Mouse (Mus musculus): ENCODE measurements at regions not wholly inside any gene's neighbourhood (a gene's known extent, or its start where the extent isn't known, plus 50 kb on each side); places are given as distances from the start of the nearest gene placed in this dataset.
"Not testable (repeated sequence)": the region's sequence is repeated elsewhere in the genome, so short reads cannot be mapped to it uniquely, and the experiment has no call there.

DNA sequence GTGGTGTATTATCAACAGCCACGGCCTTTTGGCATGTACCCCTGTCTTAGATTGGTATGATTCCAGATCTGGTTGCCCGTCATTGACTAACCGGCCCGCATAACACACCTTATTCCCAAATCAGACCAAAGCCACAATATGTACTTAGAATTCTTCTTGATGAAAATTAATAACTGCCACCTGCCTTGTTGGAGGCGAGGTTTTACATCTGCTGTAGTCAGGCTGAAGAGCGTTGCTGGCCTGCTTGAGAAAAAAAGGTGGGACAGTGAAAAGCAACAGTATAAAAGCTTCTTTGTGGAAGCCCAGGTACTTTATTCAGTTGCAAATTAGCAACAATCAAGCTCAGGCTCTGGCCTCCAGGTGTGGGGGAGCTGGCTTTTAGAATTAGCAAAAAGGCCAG, 223.6 kb upstream of the Car8 start:
- H3K4me2 ChIP-seq (ENCODE audit: low read length); H3K27me3 ChIP-seq (ENCODE audit: control insufficient read depth, insufficient read depth, low read depth, low read length); H3K9ac ChIP-seq (ENCODE audit: low read depth, low read length); H3K4me1 ChIP-seq (ENCODE audit: control insufficient read depth, insufficient read depth, low read length); H3K36me3 ChIP-seq (ENCODE audit: control insufficient read depth, insufficient read depth, low read length); ATAC-seq; H3K4me3 ChIP-seq (ENCODE audit: low read depth, low read length); H3K9me3 ChIP-seq (replicated peaks; ENCODE audit: control insufficient read depth, low read length, poor library complexity, severe bottlenecking); H3K27ac ChIP-seq (ENCODE audit: low read length): not testable (repeated sequence)
- 96% methylated on average over 6 of the region's 6 CpGs for WGBS

DNA sequence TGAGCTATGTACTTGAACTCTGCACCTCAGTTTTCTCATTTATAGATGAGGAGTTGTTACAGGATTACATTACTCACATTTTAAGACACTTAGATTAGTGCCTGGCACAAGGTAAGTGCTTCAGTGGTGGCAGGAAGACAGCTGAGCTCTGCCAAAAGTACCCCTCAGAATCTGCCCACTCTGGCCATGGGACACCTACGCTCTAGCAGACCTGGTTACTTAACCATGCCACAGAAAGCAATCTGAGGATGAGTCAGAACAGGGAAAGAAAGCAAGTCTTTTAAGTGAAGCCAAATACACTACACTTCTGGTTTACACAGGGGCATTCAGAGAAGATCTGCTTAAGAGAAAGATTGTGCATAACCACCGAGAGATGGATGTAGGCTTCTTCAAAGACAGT, 215.5 kb upstream of the Car8 start:
- H3K9me3 ChIP-seq (replicated peaks; ENCODE audit: control insufficient read depth, low read length, poor library complexity, severe bottlenecking): no peaks in the 10 kb centered on the region
- no peaks in the 10 kb centered on the region for H3K36me3 ChIP-seq (ENCODE audit: control insufficient read depth, insufficient read depth, low read length)
- no peaks in the 10 kb centered on the region for H3K27me3 ChIP-seq (ENCODE audit: control insufficient read depth, insufficient read depth, low read depth, low read length)
- no peak overlapping the region for H3K4me2 ChIP-seq (ENCODE audit: low read length)
- no peak overlapping the region for H3K9ac ChIP-seq (ENCODE audit: low read depth, low read length)
- WGBS: 86% methylated on average over 2 of the region's 2 CpGs
- no peak overlapping the region for H3K27ac ChIP-seq (ENCODE audit: low read length)
- ATAC-seq: no peak
- H3K4me1 ChIP-seq (ENCODE audit: control insufficient read depth, insufficient read depth, low read length): no peaks in the 10 kb centered on the region
- H3K4me3 ChIP-seq (ENCODE audit: low read depth, low read length): no peak overlapping the region

DNA sequence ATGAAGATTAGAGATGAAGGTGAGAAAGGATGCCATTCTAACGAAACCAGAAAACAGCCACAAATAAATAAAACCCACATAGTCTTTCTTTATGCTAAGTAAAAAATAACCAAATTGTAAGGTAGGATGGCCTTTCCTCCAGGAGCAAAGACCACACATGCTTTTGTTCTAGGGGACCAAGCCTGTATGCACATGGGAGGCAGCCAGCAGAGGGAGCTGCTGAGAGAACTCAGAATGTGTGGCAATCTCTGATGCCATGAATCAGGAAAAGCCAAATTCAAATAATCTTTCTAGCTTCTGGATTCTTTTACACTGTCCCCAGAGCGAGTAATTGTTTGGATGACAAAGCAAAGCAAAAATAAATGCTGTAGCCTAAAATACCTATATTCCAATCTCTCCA, 193.6 kb upstream of the Car8 start:
- no peaks in the 10 kb centered on the region for H3K27me3 ChIP-seq (ENCODE audit: control insufficient read depth, insufficient read depth, low read depth, low read length)
- 59% methylated on average over 2 of the region's 2 CpGs for WGBS
- no peak for ATAC-seq

DNA sequence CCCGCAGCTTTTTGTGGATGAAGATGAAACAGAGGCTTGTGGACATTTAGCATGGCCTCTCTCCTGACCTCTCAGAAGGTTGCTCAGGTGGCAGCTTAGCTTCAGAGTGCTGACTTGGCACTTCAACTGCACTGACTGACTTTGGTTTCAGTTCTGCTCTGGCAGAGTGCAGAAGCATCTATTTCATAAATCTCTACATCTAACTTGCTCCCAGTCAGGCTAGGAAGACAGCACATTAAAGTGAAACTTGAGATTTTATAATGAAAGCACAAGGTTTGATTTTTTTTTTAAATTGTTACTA, 192.1 kb upstream of the Car8 start:
- H3K9me3 ChIP-seq (replicated peaks; ENCODE audit: control insufficient read depth, low read length, poor library complexity, severe bottlenecking): no peaks in the 10 kb centered on the region
- 14% methylated on average over 1 of the region's 1 CpGs for WGBS
- no peak overlapping the region for H3K4me2 ChIP-seq (ENCODE audit: low read length)
- H3K27me3 ChIP-seq (ENCODE audit: control insufficient read depth, insufficient read depth, low read depth, low read length): no peaks in the 10 kb centered on the region
- no peak for ATAC-seq
- no peak overlapping the region for H3K4me3 ChIP-seq (ENCODE audit: low read depth, low read length)
- H3K36me3 ChIP-seq (ENCODE audit: control insufficient read depth, insufficient read depth, low read length): no peaks in the 10 kb centered on the region
- H3K27ac ChIP-seq (ENCODE audit: low read length): no peak overlapping the region
- no peaks in the 10 kb centered on the region for H3K4me1 ChIP-seq (ENCODE audit: control insufficient read depth, insufficient read depth, low read length)
- no peak overlapping the region for H3K9ac ChIP-seq (ENCODE audit: low read depth, low read length)

More for the DNA sequence above, 193.6 kb upstream of the Car8 start:
- Histone ChIP-seq H3K4me3 (ENCODE audit: low read depth, low read length) (no peak overlapping the region), H3K4me1 (ENCODE audit: control insufficient read depth, insufficient read depth, low read length) (no peaks in the 10 kb centered on the region), H3K4me2 (ENCODE audit: low read length) (no peak overlapping the region), H3K27ac (ENCODE audit: low read length) (no peak overlapping the region), H3K9me3 (replicated peaks; ENCODE audit: control insufficient read depth, low read length, poor library complexity, severe bottlenecking) (no peaks in the 10 kb centered on the region), H3K36me3 (ENCODE audit: control insufficient read depth, insufficient read depth, low read length) (no peaks in the 10 kb centered on the region), H3K9ac (ENCODE audit: low read depth, low read length) (no peak overlapping the region)

DNA sequence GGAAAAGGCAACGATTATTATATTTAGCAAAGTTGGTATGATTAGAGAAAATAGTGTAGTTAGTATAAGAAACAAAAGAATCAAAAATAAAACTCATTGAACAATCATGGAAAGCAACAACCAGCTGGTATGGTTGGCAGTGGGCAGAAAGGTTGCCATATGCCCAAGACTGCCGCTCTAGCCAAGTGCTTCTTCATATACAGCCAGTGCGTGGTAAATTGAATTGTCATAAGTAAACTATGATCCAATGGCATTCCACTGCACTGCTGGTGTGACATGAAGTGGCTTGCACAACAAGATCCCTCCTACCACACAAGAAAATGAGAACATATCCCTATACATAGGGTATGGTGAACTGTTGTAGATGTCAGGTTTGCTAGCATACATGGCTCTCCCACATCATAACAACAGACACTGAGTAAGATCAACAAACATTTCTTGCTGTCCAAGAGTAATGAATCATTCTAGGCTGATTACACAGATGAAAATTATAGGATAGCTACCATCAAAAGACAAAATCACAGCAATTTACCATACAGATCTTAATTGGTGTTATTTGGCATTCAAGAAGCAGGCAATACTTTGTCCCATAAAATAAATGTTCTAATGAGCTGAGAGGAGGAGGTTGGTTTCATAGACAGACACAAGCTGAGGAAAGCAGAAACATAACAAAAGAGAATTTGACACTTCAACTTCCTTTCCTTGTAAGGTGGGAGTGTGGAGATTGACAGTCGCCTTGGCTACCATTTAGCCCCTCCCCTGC, 191.6 kb upstream of the Car8 start:
- ATAC-seq: no peak
- Histone ChIP-seq H3K4me1 (ENCODE audit: control insufficient read depth, insufficient read depth, low read length) (no peaks in the 10 kb centered on the region), H3K27ac (ENCODE audit: low read length) (no peak overlapping the region), H3K9me3 (replicated peaks; ENCODE audit: control insufficient read depth, low read length, poor library complexity, severe bottlenecking) (no peaks in the 10 kb centered on the region), H3K36me3 (ENCODE audit: control insufficient read depth, insufficient read depth, low read length) (no peaks in the 10 kb centered on the region), H3K4me3 (ENCODE audit: low read depth, low read length) (no peak overlapping the region), H3K27me3 (ENCODE audit: control insufficient read depth, insufficient read depth, low read depth, low read length) (no peaks in the 10 kb centered on the region), H3K4me2 (ENCODE audit: low read length) (no peak overlapping the region), H3K9ac (ENCODE audit: low read depth, low read length) (no peak overlapping the region)
- WGBS: 82% methylated on average over 4 of the region's 4 CpGs

DNA sequence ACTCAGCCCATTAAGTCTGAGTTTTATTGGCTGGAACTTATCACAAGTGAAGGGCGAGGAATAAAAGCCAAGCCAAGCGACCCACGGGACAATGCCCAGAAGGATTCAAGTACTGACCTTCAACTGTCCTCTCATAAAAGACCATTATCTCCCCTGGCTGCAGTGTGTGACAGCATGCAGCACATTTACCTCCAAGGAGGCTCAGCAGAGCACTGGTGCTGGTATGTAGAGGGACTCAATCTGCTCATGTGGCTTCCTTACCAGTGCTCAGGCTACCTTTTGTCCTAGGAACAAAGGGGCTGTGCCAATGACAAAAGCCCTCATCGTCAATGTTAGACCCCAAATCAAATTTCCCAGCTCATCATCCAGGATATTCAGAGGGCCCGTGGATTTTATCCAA, 190.9 kb upstream of the Car8 start:
- Histone ChIP-seq H3K36me3 (ENCODE audit: control insufficient read depth, insufficient read depth, low read length) (no peaks in the 10 kb centered on the region), H3K27ac (ENCODE audit: low read length) (no peak overlapping the region), H3K4me1 (ENCODE audit: control insufficient read depth, insufficient read depth, low read length) (no peaks in the 10 kb centered on the region), H3K27me3 (ENCODE audit: control insufficient read depth, insufficient read depth, low read depth, low read length) (no peaks in the 10 kb centered on the region), H3K4me2 (ENCODE audit: low read length) (no peak overlapping the region), H3K9ac (ENCODE audit: low read depth, low read length) (no peak overlapping the region), H3K4me3 (ENCODE audit: low read depth, low read length) (no peak overlapping the region), H3K9me3 (replicated peaks; ENCODE audit: control insufficient read depth, low read length, poor library complexity, severe bottlenecking) (no peaks in the 10 kb centered on the region)
- WGBS: 33% methylated on average over 5 of the region's 5 CpGs
- no peak for ATAC-seq

DNA sequence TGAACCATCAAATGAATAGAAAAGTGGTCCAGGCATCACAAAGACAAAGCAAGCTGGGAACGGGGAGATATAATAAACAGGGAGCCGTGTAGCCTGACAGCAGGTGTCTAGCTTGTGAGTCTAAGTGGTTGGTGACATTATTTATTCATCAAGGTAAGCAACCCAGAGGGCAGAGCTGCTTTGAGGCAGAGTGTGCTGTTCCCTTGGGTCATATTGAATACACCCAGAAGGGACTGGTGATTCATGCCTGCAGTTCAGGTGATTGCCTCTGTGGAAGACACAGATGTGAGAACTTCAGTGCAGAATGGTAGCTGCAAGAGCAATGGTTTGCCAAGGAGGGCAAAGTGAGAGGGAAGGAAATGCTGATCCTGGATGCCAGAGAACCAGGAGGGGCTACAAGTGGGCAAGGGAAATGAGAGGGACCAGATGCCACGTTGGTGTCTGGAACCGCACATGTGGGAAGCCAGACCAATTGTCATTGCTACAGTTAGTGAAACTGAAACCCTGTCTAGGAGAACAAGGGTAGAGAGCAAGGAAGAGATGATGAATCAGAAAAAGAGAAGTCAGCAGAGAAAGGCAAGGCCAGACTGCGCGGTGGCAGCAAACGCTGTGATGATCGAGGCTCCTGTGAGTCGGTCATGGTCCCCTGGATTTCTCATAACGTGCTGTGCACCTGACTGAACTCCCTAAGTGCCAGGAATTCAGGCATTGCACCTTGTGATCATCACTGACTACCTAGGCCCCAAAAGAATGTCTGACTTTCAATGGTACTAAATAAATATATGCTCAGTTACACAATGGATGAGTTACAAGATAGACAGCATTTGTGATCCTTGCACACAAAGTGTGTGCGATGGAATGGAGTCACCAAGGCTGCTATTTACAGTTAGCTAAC, 190.0 kb upstream of the Car8 start:
- ATAC-seq: peak; percentile 67; the same call in 1 of the 2 replicates
- H3K9ac ChIP-seq (ENCODE audit: low read depth, low read length): no peak overlapping the region
- no peaks in the 10 kb centered on the region for H3K9me3 ChIP-seq (replicated peaks; ENCODE audit: control insufficient read depth, low read length, poor library complexity, severe bottlenecking)
- no peaks in the 10 kb centered on the region for H3K36me3 ChIP-seq (ENCODE audit: control insufficient read depth, insufficient read depth, low read length)
- whole genome bisulfite sequencing: 82% methylated on average over 11 of the region's 11 CpGs
- no peak overlapping the region for H3K27ac ChIP-seq (ENCODE audit: low read length)
- H3K4me1 ChIP-seq (ENCODE audit: control insufficient read depth, insufficient read depth, low read length): no peaks in the 10 kb centered on the region
- no peak overlapping the region for H3K4me3 ChIP-seq (ENCODE audit: low read depth, low read length)
- H3K27me3 ChIP-seq (ENCODE audit: control insufficient read depth, insufficient read depth, low read depth, low read length): no peaks in the 10 kb centered on the region
- H3K4me2 ChIP-seq (ENCODE audit: low read length): no peak overlapping the region

DNA sequence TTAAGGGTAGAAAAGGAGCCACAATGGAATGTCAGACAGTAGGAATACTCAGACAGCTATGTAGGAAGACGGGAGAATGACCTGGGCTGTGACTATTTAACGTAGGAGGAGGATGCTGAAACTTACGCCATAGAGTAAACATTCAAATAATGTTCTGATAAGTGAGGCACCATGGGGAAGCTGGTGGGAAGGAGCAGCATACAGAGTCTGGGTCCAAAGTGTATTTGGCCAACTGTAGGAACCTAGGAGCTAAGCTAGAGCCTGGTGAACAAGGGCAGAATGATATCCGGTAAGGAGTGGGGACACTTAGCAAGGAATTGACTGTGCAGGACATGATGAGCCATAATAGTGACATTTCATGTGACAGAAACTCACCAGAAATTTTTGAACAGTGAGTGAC, 189.0 kb upstream of the Car8 start:
- Histone ChIP-seq H3K9ac (ENCODE audit: low read depth, low read length) (no peak overlapping the region), H3K4me2 (ENCODE audit: low read length) (no peak overlapping the region), H3K36me3 (ENCODE audit: control insufficient read depth, insufficient read depth, low read length) (no peaks in the 10 kb centered on the region), H3K27me3 (ENCODE audit: control insufficient read depth, insufficient read depth, low read depth, low read length) (no peaks in the 10 kb centered on the region), H3K4me1 (ENCODE audit: control insufficient read depth, insufficient read depth, low read length) (no peaks in the 10 kb centered on the region), H3K9me3 (replicated peaks; ENCODE audit: control insufficient read depth, low read length, poor library complexity, severe bottlenecking) (no peaks in the 10 kb centered on the region), H3K27ac (ENCODE audit: low read length) (no peak overlapping the region), H3K4me3 (ENCODE audit: low read depth, low read length) (no peak overlapping the region)
- no peak for ATAC-seq
- WGBS: 86% methylated on average over 4 of the region's 4 CpGs

DNA sequence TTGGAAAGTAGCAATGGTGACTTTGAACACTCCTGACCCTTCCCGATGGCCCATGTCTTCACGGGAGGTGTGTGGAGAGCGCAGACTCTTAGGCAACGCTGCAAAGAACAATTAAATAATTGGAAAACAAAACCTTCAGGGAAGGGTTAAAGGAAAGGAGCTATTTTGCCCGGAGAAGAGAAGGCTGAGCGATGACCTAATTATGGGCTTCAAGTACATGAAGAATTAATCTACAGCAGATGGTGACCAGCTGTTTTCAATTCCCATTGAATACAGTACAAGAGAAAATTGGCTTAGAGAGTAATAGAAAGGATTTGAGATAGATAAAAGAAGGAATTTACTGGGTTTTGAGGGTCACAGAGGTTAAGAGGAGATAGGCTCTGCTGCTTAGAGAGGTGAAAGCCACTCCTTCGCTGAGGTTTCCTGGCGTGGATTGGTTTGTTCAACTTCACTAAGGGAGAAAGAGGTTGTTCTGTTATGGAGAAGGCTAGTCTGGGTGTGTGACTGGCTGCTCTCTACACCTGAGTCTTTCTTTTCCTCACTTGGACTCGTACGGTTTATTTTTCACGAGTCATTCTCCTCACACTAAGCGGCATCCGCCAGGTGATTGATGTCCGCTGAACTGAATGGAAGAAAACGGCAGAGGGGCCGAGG, 184.7 kb upstream of the Car8 start:
- H3K9ac ChIP-seq (ENCODE audit: low read depth, low read length): no peak overlapping the region
- no peaks in the 10 kb centered on the region for H3K4me1 ChIP-seq (ENCODE audit: control insufficient read depth, insufficient read depth, low read length)
- no peak overlapping the region for H3K27ac ChIP-seq (ENCODE audit: low read length)
- 59% methylated on average over 16 of the region's 16 CpGs for WGBS
- ATAC-seq: no peak
- H3K4me3 ChIP-seq (ENCODE audit: low read depth, low read length): no peak overlapping the region
- no peaks in the 10 kb centered on the region for H3K27me3 ChIP-seq (ENCODE audit: control insufficient read depth, insufficient read depth, low read depth, low read length)
- H3K36me3 ChIP-seq (ENCODE audit: control insufficient read depth, insufficient read depth, low read length): no peaks in the 10 kb centered on the region
- no peak overlapping the region for H3K4me2 ChIP-seq (ENCODE audit: low read length)
- no peaks in the 10 kb centered on the region for H3K9me3 ChIP-seq (replicated peaks; ENCODE audit: control insufficient read depth, low read length, poor library complexity, severe bottlenecking)

All from midbrain, embryonic 16.5 days (tissue).